Mouse (Mus musculus) embryo, embryonic 9.5 days (tissue): Measurements from ENCODE around the gene Rras.

Experiments
- DNase-seq: peaks from one replicate; pipeline ENCODE4 v3.0.0-alpha.2; 2017; ENCODE audit errors: extremely low spot score

The Rras gene

GRCm38 (mm10) chr7:45017242-45018061 lies at the start of gene Rras:
Gene Rras, plus strand, starts transcription at chr7:45017961.
- DNase-seq, result peak; percentile 92

- DNase-seq, result peak; percentile 94
Measured at GRCm38 (mm10) chr7:44970231-44970691, 47.5 kb upstream of the Rras start.

- no peak for DNase-seq
Measured at GRCm38 (mm10) chr7:44971142-44971541, 46.6 kb upstream of the Rras start.

GRCm38 (mm10) chr7:44973415-44974130 lies 44.2 kb upstream of the Rras start:
- DNase-seq, result no peak

GRCm38 (mm10) chr7:44974383-44975116 lies 43.2 kb upstream of the Rras start, which contains the start of gene Cpt1c:
Gene Cpt1c, minus strand, starts transcription at chr7:44974851.
- peak; percentile 85 for DNase-seq

- DNase-seq, result no peak
Measured at GRCm38 (mm10) chr7:44975117-44975419, 42.7 kb upstream of the Rras start.

GRCm38 (mm10) chr7:44978300-44978699 lies 39.5 kb upstream of the Rras start:
- DNase-seq, result no peak

- DNase-seq, result no peak
Measured at GRCm38 (mm10) chr7:44981539-44981938, 36.2 kb upstream of the Rras start.

GRCm38 (mm10) chr7:44983085-44983484 lies 34.7 kb upstream of the Rras start:
- peak; percentile 84 for DNase-seq

GRCm38 (mm10) chr7:44983944-44984832 lies 33.6 kb upstream of the Rras start:
- no peak for DNase-seq

- DNase-seq, result no peak
Measured at GRCm38 (mm10) chr7:44984833-44985164, 33.0 kb upstream of the Rras start.

- DNase-seq, result peak; percentile 93
Measured at GRCm38 (mm10) chr7:44985595-44986191, 32.1 kb upstream of the Rras start.

- peak; percentile 98 for DNase-seq
Measured at GRCm38 (mm10) chr7:44986192-44986878, 31.4 kb upstream of the Rras start, which contains the start of gene Prmt1. Gene Prmt1, minus strand, starts transcription at chr7:44986568.

GRCm38 (mm10) chr7:44986879-44987718 lies 30.7 kb upstream of the Rras start:
- no peak for DNase-seq

- DNase-seq, result no peak
Measured at GRCm38 (mm10) chr7:44996672-44997071, 21.1 kb upstream of the Rras start.

- DNase-seq, result peak; percentile 96
Measured at GRCm38 (mm10) chr7:44997231-44997939, 20.4 kb upstream of the Rras start, which contains the start of gene Irf3. Gene Irf3, plus strand, starts transcription at chr7:44997648.

- DNase-seq, result no peak
Measured at GRCm38 (mm10) chr7:44997940-44998428, 19.8 kb upstream of the Rras start.

- DNase-seq, result peak; percentile 50
Measured at GRCm38 (mm10) chr7:44998501-44998955, 19.2 kb upstream of the Rras start, which contains the start of gene Bcl2l12. Gene Bcl2l12, minus strand, starts transcription at chr7:44998712.
